Mouse (Mus musculus) gastrocnemius, adult 2 months (tissue): ENCODE measurements around the gene Spata18. TPM values are rescaled to one million over a fixed set of nuclear protein-coding genes. Genes with fewer than 3 reads are reported as not detected.

Experiments used
- DNase-seq: peaks from one replicate; pipeline ENCODE4 v3.0.0; 2022
- H3K27ac ChIP-seq: fragments of 200-600 bp; 2 replicates; pipeline ENCODE4 v1.8.1; 2022; ENCODE audit warnings: mild to moderate bottlenecking
- H3K4me3 ChIP-seq: fragments of 200-600 bp; 2 replicates; pipeline ENCODE4 v1.8.1; 2022; ENCODE audit warnings: mild to moderate bottlenecking, moderate library complexity
- CTCF ChIP-seq: fragments of 200-600 bp; IDR thresholded peaks from 2 replicates; pipeline ENCODE4 v1.8.1; 2022; ENCODE audit warnings: antibody characterized with exemption, mild to moderate bottlenecking, moderate library complexity
- intact Hi-C: fragments of 180-260 bp; cut with DNase I; formaldehyde crosslinking; loops from one replicate; pipeline ENCODE4 v1.15.1; 2025
- total RNA-seq, 2 experiments: library from RNA; stranded (reverse); gene quantifications; 2 replicates each; pipeline ENCODE4 v1.2.3; 2021

Spata18 gene
- total RNA-seq, 2 experiments from 2014 or later = not detected

DNA sequence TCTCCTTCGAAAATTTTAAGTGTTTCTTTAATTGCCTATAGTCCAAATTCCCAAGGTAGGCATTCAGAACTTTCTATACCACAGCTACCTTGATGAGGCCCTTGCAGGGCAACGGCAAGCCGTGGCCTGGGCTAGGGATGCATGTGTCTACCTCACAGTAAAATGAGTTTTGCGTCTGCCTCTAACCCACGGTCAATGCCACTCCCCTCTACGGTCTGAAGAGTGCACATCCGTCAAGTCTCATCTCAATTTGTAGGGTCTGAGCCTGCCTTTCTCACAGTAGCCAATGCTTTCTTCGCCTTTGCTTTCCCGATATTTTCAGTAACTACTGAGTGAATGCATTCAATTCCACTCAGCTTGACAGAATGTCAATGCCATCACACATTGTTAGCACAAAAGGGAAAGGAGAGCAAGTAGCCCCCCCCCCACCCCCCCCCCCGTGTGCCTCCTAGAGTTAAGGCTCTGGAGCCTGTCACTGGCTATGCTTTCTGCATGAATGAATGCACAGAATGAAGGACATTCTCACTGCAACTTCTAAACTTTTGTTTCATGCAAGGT lies 20.1 kb upstream of the Spata18 start:
- intact Hi-C loops = no loop called here
- H3K27ac ChIP-seq = no peak overlapping the region
- TF ChIP-seq CTCF = no peak
- H3K4me3 ChIP-seq = no peak overlapping the region
- DNase-seq = no peak

DNA sequence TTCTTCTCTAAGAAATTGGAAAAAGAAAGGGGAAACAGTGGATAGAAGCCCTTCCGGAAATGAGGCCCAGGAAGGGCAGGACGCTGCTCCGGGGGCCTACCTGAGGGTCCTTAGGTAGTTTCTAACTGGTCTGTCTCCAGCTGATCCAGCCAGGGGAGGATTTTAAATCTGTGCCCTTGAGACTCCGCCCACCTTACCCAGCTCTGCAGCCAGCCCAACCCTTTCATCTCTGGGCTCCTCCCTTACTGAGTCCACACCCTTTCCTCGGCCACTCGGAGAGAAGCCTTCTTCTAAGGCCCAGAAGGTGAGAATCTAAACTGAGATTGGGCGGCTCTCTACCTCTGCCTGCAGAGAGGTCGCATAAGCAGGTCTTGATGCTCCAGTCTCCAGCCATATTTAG lies 18.9 kb upstream of the Spata18 start, which contains the start of gene Lrrc66:
Gene Lrrc66 (minus strand): TSS at position 236 of the 400 bp plus-strand sequence.
- no peak within 1 kb of the TSS for H3K27ac ChIP-seq
- H3K4me3 ChIP-seq = no peak within 1 kb of the TSS
- intact Hi-C loops = no loop called here
- no peak for DNase-seq
- no peak for TF ChIP-seq CTCF

DNA sequence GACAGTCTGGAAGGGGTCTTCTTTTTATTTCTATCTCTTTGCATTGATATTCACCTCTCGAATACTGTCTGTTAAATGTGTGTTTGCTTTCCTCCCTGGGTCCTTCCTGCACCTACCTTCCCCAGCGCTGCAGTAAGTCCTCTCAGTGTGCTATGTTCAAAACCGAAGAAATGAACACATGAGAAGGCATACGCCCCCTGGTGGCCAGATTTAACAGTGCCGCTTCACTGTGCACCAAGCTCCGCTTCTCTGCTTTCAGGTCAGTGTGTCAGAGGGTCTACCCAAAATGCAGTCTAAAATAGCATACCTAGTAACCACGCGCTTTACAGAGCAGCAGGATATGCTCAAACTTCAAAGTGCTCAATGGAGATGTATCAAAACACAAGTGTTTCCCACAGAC lies 18.0 kb upstream of the Spata18 start:
- peak; percentile 77 for DNase-seq
- intact Hi-C loops = loop anchor here (1.0 kb wide), 1 partner anchor 201 kb away; no protein-coding TSS in a partner anchor
- Histone ChIP-seq H3K27ac (no peak overlapping the region), H3K4me3 (no peak overlapping the region)
- peak; percentile 97 for TF ChIP-seq CTCF

DNA sequence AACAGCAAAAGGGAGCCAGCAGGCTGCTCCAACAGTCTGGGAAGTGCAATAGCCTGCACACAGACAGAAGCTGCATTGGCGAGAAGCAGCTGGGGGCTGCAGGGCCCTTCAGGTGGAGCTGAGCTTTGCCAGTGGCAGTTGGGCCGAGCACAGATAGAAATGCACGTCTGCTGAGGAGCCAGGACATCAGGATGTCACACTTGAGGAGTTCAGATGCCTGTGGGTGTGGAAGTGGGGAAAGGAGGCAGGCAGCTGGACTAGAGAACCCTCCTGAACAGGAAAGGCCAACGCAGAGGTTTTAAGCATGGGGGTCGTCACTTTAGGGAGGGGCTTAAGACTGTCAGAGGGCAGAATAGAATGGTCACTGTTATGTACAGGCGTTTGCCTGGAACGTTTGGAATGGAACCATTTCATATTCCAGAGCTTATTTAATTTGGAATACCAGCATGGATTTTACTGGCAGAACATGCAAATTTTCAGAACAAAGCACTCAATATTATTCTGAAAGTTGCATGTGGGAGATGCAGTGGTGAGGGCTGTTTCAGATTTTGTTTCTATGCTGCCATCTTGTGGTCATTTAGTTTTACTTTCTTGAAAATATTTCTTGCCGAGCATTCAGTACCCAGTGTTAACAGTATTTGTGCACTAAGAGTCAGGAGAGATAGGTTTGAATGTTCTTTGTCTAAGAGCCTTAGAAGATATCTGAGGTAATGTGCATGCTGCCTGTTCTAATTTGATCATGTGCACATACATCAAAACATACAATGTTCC lies 13.7 kb upstream of the Spata18 start:
- no peak for DNase-seq
- Histone ChIP-seq H3K27ac (0 out of 2 replicates have a peak overlapping the region, but pooled peaks have one; percentile 17), H3K4me3 (no peak overlapping the region)
- peak; percentile 65 for TF ChIP-seq CTCF
- intact Hi-C loops = loop anchor here (2.0 to 5.0 kb wide), 2 partner anchors 100 to 207 kb away; no protein-coding TSS in a partner anchor

DNA sequence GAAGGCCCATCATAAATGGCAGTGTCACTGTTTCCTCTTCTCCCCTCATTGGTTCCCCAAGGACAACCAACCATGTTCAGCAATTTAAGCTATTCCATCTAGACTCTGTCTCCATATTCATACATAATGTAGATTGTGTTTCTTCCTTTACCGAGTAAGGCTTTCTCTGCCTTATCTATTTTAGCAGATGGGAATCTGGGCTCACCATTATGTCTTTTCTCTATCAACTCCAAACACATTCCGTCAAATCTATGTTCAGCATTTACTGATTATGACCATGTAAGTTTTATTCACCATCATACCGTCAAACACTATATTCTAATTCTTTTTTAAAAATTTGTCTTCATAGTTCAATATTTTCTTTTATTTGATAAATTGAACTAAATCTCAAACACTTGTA lies 10.1 kb upstream of the Spata18 start:
- intact Hi-C loops = no loop called here
- DNase-seq = no peak
- TF ChIP-seq CTCF = no peak
- Histone ChIP-seq H3K27ac (no peak overlapping the region), H3K4me3 (no peak overlapping the region)

DNA sequence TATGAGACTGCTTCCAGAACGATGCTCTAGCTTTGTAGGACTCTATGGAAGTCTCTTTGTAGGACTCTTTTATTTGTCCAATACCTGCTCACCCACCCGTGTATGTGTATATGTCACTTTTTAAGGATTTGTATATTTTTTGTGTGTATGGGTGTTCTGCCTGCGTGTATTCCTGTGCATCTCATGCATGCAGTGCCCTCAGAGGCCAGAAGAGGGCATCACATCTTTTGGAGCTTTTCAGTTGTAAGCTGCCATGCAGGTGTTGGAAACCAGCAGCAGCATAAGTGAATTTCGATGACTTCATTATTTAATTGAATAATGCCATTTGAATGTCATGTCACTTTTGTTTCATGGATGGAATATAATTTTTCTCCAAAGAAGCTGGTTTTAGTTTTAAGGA lies 9.1 kb upstream of the Spata18 start:
- intact Hi-C loops = no loop called here
- DNase-seq = no peak
- H3K27ac ChIP-seq = no peak overlapping the region
- H3K4me3 ChIP-seq = no peak overlapping the region
- TF ChIP-seq CTCF = peak; percentile 60

DNA sequence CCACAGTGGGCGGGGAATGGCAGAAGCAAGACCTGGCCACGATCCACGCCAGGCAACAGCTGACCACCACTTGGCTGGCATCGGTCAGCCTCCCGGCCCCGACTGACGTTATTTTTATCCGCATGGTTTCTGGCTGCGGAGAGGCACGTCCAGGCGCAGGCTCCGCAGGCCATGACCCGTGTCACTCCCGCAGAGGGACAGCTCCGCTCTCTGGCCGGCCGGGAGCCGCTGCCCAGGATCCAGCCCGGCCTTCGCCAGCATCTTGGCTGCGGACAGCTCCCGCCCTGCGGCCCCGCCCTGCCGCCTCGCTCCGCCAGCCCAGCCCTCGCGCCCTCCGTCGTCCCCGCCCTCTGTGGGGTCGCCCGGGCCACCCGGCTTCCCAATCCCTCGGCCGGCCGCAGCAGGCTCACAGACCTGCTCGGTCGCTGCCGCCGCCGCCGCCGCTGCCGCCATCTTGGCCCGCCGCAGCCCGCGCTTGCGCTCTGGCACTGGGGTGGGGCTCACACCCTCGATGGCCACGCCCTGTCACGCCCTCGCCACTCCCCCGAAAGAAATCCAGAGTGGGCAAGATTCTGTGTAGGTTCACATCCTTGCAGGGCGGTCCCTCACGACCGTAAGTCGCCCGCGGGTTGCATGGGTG lies 3.8 kb upstream of the Spata18 start, which contains the start of gene Sgcb:
Gene Sgcb (minus strand): TSS at position 530 of the 640 bp plus-strand sequence.
- TF ChIP-seq CTCF = no peak
- peak; percentile 94 for DNase-seq
- peak within 1 kb of the TSS; percentile 99 for H3K27ac ChIP-seq
- intact Hi-C loops = loop anchor here (5.0 kb wide), 1 partner anchor 155 kb away; no protein-coding TSS in a partner anchor
- H3K4me3 ChIP-seq = peak within 1 kb of the TSS; percentile 83

DNA sequence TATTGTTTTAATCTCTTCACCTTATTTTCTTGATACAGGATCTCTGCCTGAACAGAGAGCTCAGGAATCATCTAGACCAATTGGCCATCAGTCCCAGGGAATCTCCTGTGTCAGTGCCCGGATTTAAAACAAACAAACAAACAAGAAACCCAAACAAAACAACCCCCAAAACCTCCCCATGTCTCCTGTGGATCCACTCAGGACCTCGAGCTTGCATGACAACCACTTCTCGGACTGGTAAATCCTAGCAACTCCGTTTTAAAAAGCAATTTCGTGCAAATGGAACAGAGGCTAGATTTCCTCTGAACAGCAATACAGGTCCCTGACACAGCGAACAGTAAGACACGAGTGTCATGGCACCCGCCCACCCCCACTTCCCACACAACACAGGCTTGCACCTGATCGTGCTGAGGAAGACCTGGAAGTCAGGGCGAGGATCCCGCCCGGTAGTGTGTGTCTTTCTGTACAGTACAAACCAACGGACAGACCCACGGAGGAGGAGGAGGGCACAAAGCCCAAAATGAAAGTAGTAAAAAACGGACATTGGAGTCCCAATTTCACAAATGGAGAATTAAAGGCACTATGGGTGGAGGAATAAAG lies 714 bp upstream of the Spata18 start:
- Histone ChIP-seq H3K27ac (no peak overlapping the region), H3K4me3 (peak overlapping the region; percentile 84)
- intact Hi-C loops = no loop called here
- no peak for TF ChIP-seq CTCF
- DNase-seq = no peak

DNA sequence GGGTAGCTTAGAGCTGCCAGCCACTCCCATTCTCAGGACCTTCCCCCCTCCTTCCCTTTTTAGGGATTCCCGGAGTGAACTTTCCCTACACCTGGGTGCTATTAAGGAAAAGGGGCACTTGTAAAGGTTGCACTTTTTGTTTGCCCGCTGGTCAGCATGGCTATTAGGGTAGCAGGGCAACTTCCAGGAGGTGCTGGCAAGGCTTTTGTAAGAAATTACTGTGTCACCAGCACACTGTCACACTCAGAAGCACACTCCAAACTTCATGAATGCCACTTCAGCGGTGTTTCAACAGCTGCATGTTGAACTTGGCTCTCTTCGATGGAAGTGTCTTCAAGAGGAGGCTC lies 649 bp downstream of the Spata18 start:
- Histone ChIP-seq H3K27ac (no peak overlapping the region), H3K4me3 (peak overlapping the region; percentile 84)
- TF ChIP-seq CTCF = no peak
- intact Hi-C loops = no loop called here
- DNase-seq = no peak

DNA sequence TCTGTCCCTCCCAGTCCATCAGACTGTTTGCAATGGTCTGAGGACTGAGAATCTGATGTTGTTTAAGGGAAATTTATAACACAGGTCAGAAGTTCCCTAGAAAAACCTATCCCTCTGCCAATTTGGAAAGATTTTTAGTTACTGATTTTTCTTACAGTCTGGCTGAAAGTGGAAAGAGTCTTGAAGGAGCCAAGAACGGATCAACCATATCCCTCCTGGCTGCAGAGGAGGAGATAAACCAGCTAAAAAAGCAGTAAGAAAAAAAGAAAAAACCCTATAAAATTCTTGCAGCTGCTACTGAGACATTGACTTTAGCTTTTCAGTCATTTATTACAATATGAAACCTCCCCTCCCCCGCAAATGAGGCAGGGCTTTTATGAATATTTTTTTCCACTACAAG lies 15.5 kb downstream of the Spata18 start:
- Histone ChIP-seq H3K4me3 (no peak overlapping the region), H3K27ac (no peak overlapping the region)
- intact Hi-C loops = no loop called here
- DNase-seq = no peak
- TF ChIP-seq CTCF = no peak

DNA sequence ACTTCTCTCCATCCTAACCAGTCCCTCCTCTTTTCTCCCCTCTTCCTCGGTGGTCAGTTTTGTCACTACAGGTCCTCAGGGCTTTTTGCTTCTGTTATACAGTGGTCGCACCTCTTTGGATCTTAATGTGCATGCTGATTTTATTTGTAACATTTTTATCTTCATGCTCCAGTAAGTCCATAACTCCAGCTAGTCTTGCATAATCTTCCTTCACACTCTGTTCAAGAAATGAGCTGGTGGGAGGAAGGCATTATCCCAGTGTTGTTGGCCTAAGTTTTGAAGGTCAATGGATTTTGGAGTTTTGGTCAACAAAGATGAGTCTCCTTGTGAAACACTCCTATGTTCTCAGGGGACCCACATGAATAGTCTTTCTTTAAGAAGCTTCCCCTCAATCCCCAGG lies 16.7 kb downstream of the Spata18 start:
- DNase-seq = no peak
- Histone ChIP-seq H3K4me3 (no peak overlapping the region), H3K27ac (no peak overlapping the region)
- no peak for TF ChIP-seq CTCF
- intact Hi-C loops = no loop called here

DNA sequence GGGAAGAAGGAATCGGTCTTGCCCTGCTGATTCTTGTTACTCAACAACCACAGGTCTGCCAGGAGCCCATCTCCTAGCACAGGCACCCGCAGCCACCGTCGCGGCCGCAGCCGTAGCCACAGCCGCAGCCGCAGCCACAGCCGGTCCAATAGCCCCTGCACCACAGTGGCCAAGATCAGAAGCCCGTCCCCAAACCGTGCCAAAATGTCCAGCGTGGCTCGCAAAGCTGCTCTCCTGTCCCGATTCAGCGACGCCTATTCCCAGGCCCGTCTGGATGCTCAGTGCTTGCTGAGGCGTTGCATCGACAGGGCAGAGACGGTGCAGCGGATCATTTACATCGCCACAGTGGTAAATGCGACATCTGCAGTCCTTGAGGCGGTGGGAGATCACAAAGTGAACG lies 18.2 kb downstream of the Spata18 start:
- intact Hi-C loops = no loop called here
- no peak for TF ChIP-seq CTCF
- no peak for DNase-seq
- H3K27ac ChIP-seq = no peak overlapping the region
- no peak overlapping the region for H3K4me3 ChIP-seq

DNA sequence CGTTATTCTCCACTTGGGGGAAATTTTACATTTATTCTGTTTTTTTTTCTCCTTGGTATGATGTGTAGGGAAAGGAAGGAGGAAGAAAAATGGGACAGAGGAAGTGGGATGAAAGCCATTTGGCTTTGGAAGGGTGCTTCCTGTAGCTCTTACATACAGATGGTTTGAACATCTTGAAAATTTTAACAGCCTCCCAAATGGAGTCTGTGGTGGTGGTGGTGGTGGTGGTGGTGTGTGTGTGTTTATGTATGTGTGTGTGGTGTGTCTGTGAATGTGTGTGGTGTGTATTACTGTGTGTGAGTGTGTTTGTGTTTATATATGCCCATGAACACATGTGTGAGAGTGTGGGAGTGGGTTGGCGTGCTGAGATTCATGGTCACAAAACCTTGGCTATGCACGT lies 24.4 kb downstream of the Spata18 start:
- no peak for TF ChIP-seq CTCF
- no peak overlapping the region for H3K27ac ChIP-seq
- intact Hi-C loops = no loop called here
- DNase-seq = no peak
- no peak overlapping the region for H3K4me3 ChIP-seq
